Mouse (Mus musculus) spleen, postnatal 36 days (tissue): ENCODE measurements around the gene Rtf1.
"Not testable (repeated sequence)": the region's sequence is repeated elsewhere in the genome, so short reads cannot be mapped to it uniquely, and the experiment has no call there.

Source experiments
- DNase-seq, 2 experiments: peaks; one replicate each; pipeline ENCODE4 v3.0.0; 2022; ENCODE audit warnings: low spot score in 2 of 2, mixed read lengths in 1 of 2

Rtf1 gene

GRCm38 (mm10) chr2:119674525-119675214, at the start of gene Rtf1:
Gene Rtf1, plus strand, starts transcription at chr2:119675068.
- peak; percentile 92 to 94 for DNase-seq

GRCm38 (mm10) chr2:119636781-119637180, 38.1 kb upstream of the Rtf1 start:
- peak; percentile 21 to 46 for DNase-seq

GRCm38 (mm10) chr2:119641214-119641912, 33.5 kb upstream of the Rtf1 start:
- DNase-seq = no peak

GRCm38 (mm10) chr2:119644254-119644653, 30.6 kb upstream of the Rtf1 start:
- DNase-seq = no peak

GRCm38 (mm10) chr2:119662220-119663182, 12.4 kb upstream of the Rtf1 start, which contains the start of gene Ndufaf1:
Gene Ndufaf1, minus strand, starts transcription at chr2:119662827.
- DNase-seq = peak; percentile 74 to 84

- DNase-seq = not testable (repeated sequence)
Observed at GRCm38 (mm10) chr2:119665744-119666143, 9.1 kb upstream of the Rtf1 start.

- peak in 1 of 2 experiments; percentile 8 for DNase-seq
Observed at GRCm38 (mm10) chr2:119669010-119669409, 5.9 kb upstream of the Rtf1 start.

GRCm38 (mm10) chr2:119675215-119675784, 432 bp downstream of the Rtf1 start:
- no peak for DNase-seq

GRCm38 (mm10) chr2:119675831-119676230, 963 bp downstream of the Rtf1 start:
- DNase-seq = peak in 1 of 2 experiments; percentile 16

GRCm38 (mm10) chr2:119683706-119684105, 8.8 kb downstream of the Rtf1 start:
- DNase-seq = no peak

GRCm38 (mm10) chr2:119692003-119692701, 17.3 kb downstream of the Rtf1 start:
- no peak for DNase-seq

- no peak for DNase-seq
Observed at GRCm38 (mm10) chr2:119694826-119695225, 20.0 kb downstream of the Rtf1 start.

GRCm38 (mm10) chr2:119696111-119696510, 21.2 kb downstream of the Rtf1 start:
- DNase-seq = no peak

- DNase-seq = peak; percentile 77 to 80
Observed at GRCm38 (mm10) chr2:119698472-119698871, 23.6 kb downstream of the Rtf1 start.

- DNase-seq = no peak
Observed at GRCm38 (mm10) chr2:119699962-119700361, 25.1 kb downstream of the Rtf1 start.

GRCm38 (mm10) chr2:119703171-119703570, 28.3 kb downstream of the Rtf1 start:
- DNase-seq = no peak

GRCm38 (mm10) chr2:119707676-119708075, 32.8 kb downstream of the Rtf1 start:
- no peak for DNase-seq

- no peak for DNase-seq
Observed at GRCm38 (mm10) chr2:119710011-119710410, 35.1 kb downstream of the Rtf1 start.

GRCm38 (mm10) chr2:119715868-119716267, 41.0 kb downstream of the Rtf1 start:
- DNase-seq = not testable (repeated sequence)

GRCm38 (mm10) chr2:119721070-119721469, 46.2 kb downstream of the Rtf1 start:
- no peak for DNase-seq
